Comparison of ENCODE assay signal across 15 mouse cellular contexts in genomic region chr5:111987036-111987435, GRCm38 (mm10).
DNase-seq lines count a peak whose midpoint lies in the region; ATAC-seq and TF ChIP-seq lines count a peak whose summit lies in the region.
"Had no signal": no experiment of that assay in that cellular context is flagged by ENCODE, and none has a peak within 500 bp of the region (broad histone marks: within the 10 kb centered on the region; RNA-seq: fewer than 3 reads in every experiment).

No protein-coding gene starts in this region.

- ATAC-seq in embryonic facial prominence, embryonic 11.5 days (replicated peaks; ENCODE audit: insufficient number of reproducible peaks, low FRiP score, low TSS enrichment, low read depth), result no peak

- 55% methylated on average over 6 of the region's 6 CpGs for WGBS in embryonic facial prominence, embryonic 11.5 days

- H3K36me3 ChIP-seq in embryonic facial prominence, embryonic 11.5 days (replicated peaks; ENCODE audit: control insufficient read depth, insufficient read depth, low read depth, low read length), result no peaks in the 10 kb centered on the region
- H3K36me3 ChIP-seq: forebrain, embryonic 10.5 days; hindbrain, embryonic 10.5 days; limb, embryonic 12.5 days; lung, embryonic 15.5 days had no signal

- no peak overlapping the region for H3K4me3 ChIP-seq in embryonic facial prominence, embryonic 11.5 days (ENCODE audit: low read depth, low read length)
- no peak overlapping the region for H3K4me3 ChIP-seq in left cerebral cortex, adult 2 months
- H3K4me3 ChIP-seq: forebrain, embryonic 10.5 days; hindbrain, embryonic 10.5 days; limb, embryonic 12.5 days; lung, embryonic 15.5 days had no signal

- no peak overlapping the region for H3K9ac ChIP-seq in embryonic facial prominence, embryonic 11.5 days (replicated peaks; ENCODE audit: low read length)
- H3K9ac ChIP-seq: limb, embryonic 12.5 days; lung, embryonic 15.5 days had no signal

- peak; percentile 70 for DNase-seq in heart, adult 11 months
- DNase-seq in heart, postnatal 36 days, result no peak
- DNase-seq in lung, postnatal 14 days, result peak; percentile 7
- DNase-seq in lung, adult 18-20 months, result no peak
- DNase-seq in embryonic facial prominence, embryonic 11.5 days (ENCODE audit: low spot score), result peak; percentile 72
- DNase-seq in retina, postnatal 1 day, result peak; percentile 25
- no peak for DNase-seq in cerebellum, adult 9-11 months
- DNase-seq in left cerebral cortex, adult 2 months (ENCODE audit: extremely low spot score in 1 of 2, low spot score in 2 of 2), result no peak
- DNase-seq: B cell, adult 2 months; kidney, adult 2 months had no signal

- TF ChIP-seq CTCF in left cerebral cortex, adult 2 months (IDR thresholded peaks at IDR 0.05), result no peak

- no peaks in the 10 kb centered on the region for H3K4me1 ChIP-seq in embryonic facial prominence, embryonic 11.5 days (ENCODE audit: control insufficient read depth, insufficient read depth, low read length)
- H3K4me1 ChIP-seq: forebrain, embryonic 10.5 days; hindbrain, embryonic 10.5 days; limb, embryonic 12.5 days; lung, embryonic 15.5 days had no signal

- H3K9me3 ChIP-seq in embryonic facial prominence, embryonic 11.5 days (replicated peaks; ENCODE audit: control insufficient read depth, low read length), result no peaks in the 10 kb centered on the region
- H3K9me3 ChIP-seq: forebrain, embryonic 10.5 days; hindbrain, embryonic 10.5 days; lung, embryonic 15.5 days had no signal

- H3K4me2 ChIP-seq in embryonic facial prominence, embryonic 11.5 days (ENCODE audit: low read depth, low read length), result no peak overlapping the region
- H3K4me2 ChIP-seq: limb, embryonic 12.5 days; lung, embryonic 15.5 days; midbrain, embryonic 11.5 days had no signal

- intact Hi-C loops in heart, postnatal 36 days (cut with DNase I), result no loop called here
- intact Hi-C loops in left cerebral cortex, adult 2 months (cut with DNase I), result no loop called here

- no peak overlapping the region for H3K27ac ChIP-seq in embryonic facial prominence, embryonic 11.5 days (replicated peaks; ENCODE audit: low read depth, low read length)
- no peak overlapping the region for H3K27ac ChIP-seq in left cerebral cortex, adult 2 months
- H3K27ac ChIP-seq: forebrain, embryonic 10.5 days; hindbrain, embryonic 10.5 days; limb, embryonic 12.5 days; lung, embryonic 15.5 days had no signal

- no peaks in the 10 kb centered on the region for H3K27me3 ChIP-seq in embryonic facial prominence, embryonic 11.5 days (ENCODE audit: control insufficient read depth, insufficient read depth, low read length)
- H3K27me3 ChIP-seq: limb, embryonic 12.5 days; lung, embryonic 15.5 days had no signal

Comparison
In these comparisons a context has a peak if more than half of its experiments do, and no peak if none do; other contexts are left out.
1. DNase-seq: peak in heart, adult 11 months (single experiment), lung, postnatal 14 days (single experiment), embryonic facial prominence, embryonic 11.5 days (single experiment) and retina, postnatal 1 day (single experiment); none in heart, postnatal 36 days (0 of 2), lung, adult 18-20 months (0 of 2), cerebellum, adult 9-11 months (single experiment) and left cerebral cortex, adult 2 months (0 of 2).